Comparison of ENCODE assay signal across 17 mouse cellular contexts in genomic region chr8:105472983-105473382, GRCm38 (mm10). TPM values are rescaled to one million over a fixed set of nuclear protein-coding genes. Genes with fewer than 3 reads are reported as not detected.
"Had no signal": no experiment of that assay in that cellular context is flagged by ENCODE, and none has a peak within 500 bp of the region (broad histone marks: within the 10 kb centered on the region; RNA-seq: fewer than 3 reads in every experiment).

No protein-coding gene starts in this region.

- H3K4me3 ChIP-seq: left cerebral cortex, adult 2 months; limb, embryonic 15.5 days; liver, embryonic 12.5 days; megakaryocyte, embryonic 14.5 days; neural tube, embryonic 12.5 days had no signal

- ATAC-seq: liver, embryonic 12.5 days had no signal

- H3K27ac ChIP-seq: liver, embryonic 12.5 days; macrophage; neural tube, embryonic 12.5 days had no signal

- H3K4me2 ChIP-seq: limb, embryonic 15.5 days; lung, embryonic 14.5 days had no signal

- H3K9me3 ChIP-seq: limb, embryonic 15.5 days; liver, embryonic 12.5 days; megakaryocyte, embryonic 14.5 days; neural tube, embryonic 12.5 days had no signal

- H3K36me3 ChIP-seq: liver, embryonic 12.5 days had no signal

- DNase-seq: lung, embryonic 14.5 days; lung, postnatal 10 days; midbrain, embryonic 14.5 days; thymus, postnatal 4 days had no signal

- H3K9ac ChIP-seq: limb, embryonic 15.5 days; liver, embryonic 12.5 days; lung, embryonic 14.5 days; neural tube, embryonic 12.5 days had no signal

RNA-seq across cellular contexts. Expression of gene Hsd11b2, which starts 45.6 kb away (rescaled TPM):
- total RNA-seq: left cerebral cortex, adult 2 months; left cerebral cortex, postnatal 14 days; monocyte, adult 5-6 weeks; neutrophil, adult 5-6 weeks had no signal
- polyA plus RNA-seq: macrophage had no signal

RNA-seq across cellular contexts. Expression of gene Lrrc36, which starts 59.6 kb away (rescaled TPM):
- total RNA-seq: monocyte, adult 5-6 weeks; neutrophil, adult 5-6 weeks had no signal
- polyA plus RNA-seq: limb, embryonic 11.5 days; macrophage had no signal

RNA-seq across cellular contexts. Expression of gene Kctd19, which starts 59.7 kb away (rescaled TPM):
- total RNA-seq: layer of hippocampus, postnatal 25 days; left cerebral cortex, adult 2 months; left cerebral cortex, postnatal 14 days; monocyte, adult 5-6 weeks; neutrophil, adult 5-6 weeks had no signal
- polyA plus RNA-seq: limb, embryonic 11.5 days; limb, embryonic 15.5 days; liver, embryonic 12.5 days; liver, embryonic 16.5 days; macrophage; midbrain, embryonic 14.5 days; neural tube, embryonic 12.5 days; stomach, postnatal 0 days had no signal
